Mouse (Mus musculus): ENCODE measurements around the gene Cluh. TPM values are rescaled to one million over a fixed set of nuclear protein-coding genes. Genes with fewer than 3 reads are reported as not detected.

Gene Cluh
- polyA plus RNA-seq, 1 experiment from 2014 or later, result 15.9 TPM

GRCm38 (mm10) chr11:74668466-74668865, 19.2 kb downstream of the Cluh start:
- Histone ChIP-seq H3K36me3 (ENCODE audit: control insufficient read depth, insufficient read depth, low read length) (peaks cover 42% of the 10 kb centered on the region), H3K4me2 (ENCODE audit: low read depth, low read length) (no peak overlapping the region), H3K9me3 (ENCODE audit: control insufficient read depth, low read length) (no peaks in the 10 kb centered on the region), H3K27ac (ENCODE audit: low read depth, low read length) (no peak overlapping the region), H3K4me3 (ENCODE audit: low read depth, low read length) (no peak overlapping the region), H3K27me3 (ENCODE audit: control insufficient read depth, insufficient read depth, low read length) (no peaks in the 10 kb centered on the region), H3K4me1 (ENCODE audit: control insufficient read depth, insufficient read depth, low read length) (no peaks in the 10 kb centered on the region), H3K9ac (replicated peaks; ENCODE audit: low read depth, low read length) (no peak overlapping the region)
- ATAC-seq (ENCODE audit: low read depth), result no peak
- WGBS, result 89% methylated on average over 5 of the region's 5 CpGs

DNA sequence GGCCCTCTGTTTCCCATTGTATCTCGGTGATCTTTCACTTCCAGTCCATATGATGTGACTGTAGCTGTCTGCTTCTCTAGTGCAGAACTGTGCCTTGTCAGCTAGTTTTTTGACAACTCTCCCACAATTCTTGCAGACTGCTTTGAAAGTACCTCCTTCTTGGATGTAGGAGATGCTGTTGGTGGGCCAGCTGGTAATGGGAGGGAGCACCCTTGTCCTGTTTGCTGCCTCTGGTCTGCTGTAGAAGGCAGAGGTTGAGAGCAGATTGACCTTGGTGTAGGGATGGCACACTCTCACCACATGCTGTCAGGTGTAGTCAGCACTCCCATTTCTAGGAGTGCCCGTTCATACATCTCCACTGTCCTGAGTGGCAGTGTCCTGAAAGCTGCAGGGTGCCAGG, 19.7 kb downstream of the Cluh start:
- Histone ChIP-seq H3K9me3 (ENCODE audit: control insufficient read depth, low read length) (no peaks in the 10 kb centered on the region), H3K4me1 (ENCODE audit: control insufficient read depth, insufficient read depth, low read length) (no peaks in the 10 kb centered on the region), H3K4me3 (ENCODE audit: low read depth, low read length) (no peak overlapping the region), H3K27me3 (ENCODE audit: control insufficient read depth, insufficient read depth, low read length) (no peaks in the 10 kb centered on the region), H3K4me2 (ENCODE audit: low read depth, low read length) (no peak overlapping the region), H3K27ac (ENCODE audit: low read depth, low read length) (no peak overlapping the region), H3K36me3 (ENCODE audit: control insufficient read depth, insufficient read depth, low read length) (peaks cover 38% of the 10 kb centered on the region), H3K9ac (replicated peaks; ENCODE audit: low read depth, low read length) (no peak overlapping the region)
- no peak for ATAC-seq (ENCODE audit: low read depth)
- 98% methylated on average over 2 of the region's 2 CpGs for WGBS

- H3K27me3 ChIP-seq (ENCODE audit: control insufficient read depth, insufficient read depth, low read length), result no peaks in the 10 kb centered on the region
- no peak overlapping the region for H3K9ac ChIP-seq (replicated peaks; ENCODE audit: low read depth, low read length)
- no peak overlapping the region for H3K4me2 ChIP-seq (ENCODE audit: low read depth, low read length)
- H3K9me3 ChIP-seq (ENCODE audit: control insufficient read depth, low read length), result no peaks in the 10 kb centered on the region
- no peaks in the 10 kb centered on the region for H3K4me1 ChIP-seq (ENCODE audit: control insufficient read depth, insufficient read depth, low read length)
- H3K4me3 ChIP-seq (ENCODE audit: low read depth, low read length), result no peak overlapping the region
- peaks cover 36% of the 10 kb centered on the region for H3K36me3 ChIP-seq (ENCODE audit: control insufficient read depth, insufficient read depth, low read length)
- H3K27ac ChIP-seq (ENCODE audit: low read depth, low read length), result no peak overlapping the region
- ATAC-seq (ENCODE audit: low read depth), result no peak
These were observed 20.9 kb downstream of the Cluh start for GRCm38 (mm10) chr11:74670151-74670550.

GRCm38 (mm10) chr11:74671013-74671412, 21.7 kb downstream of the Cluh start:
- no peaks in the 10 kb centered on the region for H3K9me3 ChIP-seq (ENCODE audit: control insufficient read depth, low read length)
- no peak overlapping the region for H3K27ac ChIP-seq (ENCODE audit: low read depth, low read length)
- no peak overlapping the region for H3K4me2 ChIP-seq (ENCODE audit: low read depth, low read length)
- no peaks in the 10 kb centered on the region for H3K4me1 ChIP-seq (ENCODE audit: control insufficient read depth, insufficient read depth, low read length)
- H3K36me3 ChIP-seq (ENCODE audit: control insufficient read depth, insufficient read depth, low read length), result peaks cover 31% of the 10 kb centered on the region
- 92% methylated on average over 1 of the region's 1 CpGs for WGBS
- ATAC-seq (ENCODE audit: low read depth), result no peak
- no peak overlapping the region for H3K9ac ChIP-seq (replicated peaks; ENCODE audit: low read depth, low read length)
- H3K4me3 ChIP-seq (ENCODE audit: low read depth, low read length), result no peak overlapping the region
- no peaks in the 10 kb centered on the region for H3K27me3 ChIP-seq (ENCODE audit: control insufficient read depth, insufficient read depth, low read length)

DNA sequence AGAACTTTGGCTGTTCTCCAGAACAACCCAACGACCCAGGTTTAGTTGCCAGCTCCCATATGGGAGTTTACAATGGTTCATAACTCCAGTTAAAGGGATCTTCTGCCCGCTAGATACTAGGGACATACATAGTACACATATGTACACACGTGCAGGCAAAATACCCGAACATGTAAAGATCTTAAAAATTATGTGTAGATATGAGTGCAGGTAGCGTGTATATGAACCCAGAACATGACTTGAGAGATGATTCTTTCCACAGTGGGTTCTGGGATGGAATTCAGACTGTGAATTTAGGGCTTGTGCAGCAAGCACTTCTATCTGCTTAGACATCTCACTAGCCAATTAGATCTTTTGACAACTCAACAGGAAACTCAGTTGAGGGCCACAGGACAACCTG, 22.5 kb downstream of the Cluh start:
- no peaks in the 10 kb centered on the region for H3K27me3 ChIP-seq (ENCODE audit: control insufficient read depth, insufficient read depth, low read length)
- H3K4me2 ChIP-seq (ENCODE audit: low read depth, low read length), result no peak overlapping the region
- no peak overlapping the region for H3K9ac ChIP-seq (replicated peaks; ENCODE audit: low read depth, low read length)
- no peaks in the 10 kb centered on the region for H3K9me3 ChIP-seq (ENCODE audit: control insufficient read depth, low read length)
- H3K4me1 ChIP-seq (ENCODE audit: control insufficient read depth, insufficient read depth, low read length), result no peaks in the 10 kb centered on the region
- H3K36me3 ChIP-seq (ENCODE audit: control insufficient read depth, insufficient read depth, low read length), result peaks cover 25% of the 10 kb centered on the region
- H3K27ac ChIP-seq (ENCODE audit: low read depth, low read length), result no peak overlapping the region
- WGBS, result 89% methylated on average over 5 of the region's 5 CpGs
- no peak for ATAC-seq (ENCODE audit: low read depth)
- H3K4me3 ChIP-seq (ENCODE audit: low read depth, low read length), result no peak overlapping the region

DNA sequence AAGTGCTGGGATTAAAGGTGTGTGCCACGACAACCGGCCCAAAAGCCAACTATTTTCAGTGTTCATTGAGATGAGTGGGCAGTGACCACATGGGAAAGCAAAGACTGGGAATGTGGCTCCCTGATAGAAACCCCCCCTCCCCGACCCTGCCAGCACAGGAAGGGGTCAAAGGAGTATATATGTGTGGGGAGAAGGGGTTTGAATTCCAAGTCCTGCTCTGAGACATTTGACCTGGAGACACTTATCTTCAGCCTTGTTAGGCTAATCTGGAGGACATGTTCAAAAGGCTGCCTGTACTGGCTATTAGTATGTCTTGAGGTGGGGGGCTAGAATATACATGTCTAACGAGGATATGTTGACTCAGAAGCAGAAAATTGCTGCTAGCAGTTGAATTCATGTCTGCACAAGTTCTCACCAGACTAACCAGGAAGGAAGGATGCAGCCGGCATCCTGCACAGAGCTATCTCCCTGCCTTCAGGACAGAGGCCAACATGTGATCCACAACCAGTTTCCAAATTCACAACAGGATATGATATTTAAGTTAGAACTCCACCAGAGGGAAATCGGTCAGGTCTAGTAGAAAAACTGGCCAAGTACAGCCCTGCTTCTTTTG, 23.7 kb downstream of the Cluh start:
- Histone ChIP-seq H3K4me3 (ENCODE audit: low read depth, low read length) (no peak overlapping the region), H3K36me3 (ENCODE audit: control insufficient read depth, insufficient read depth, low read length) (peaks cover 18% of the 10 kb centered on the region), H3K4me1 (ENCODE audit: control insufficient read depth, insufficient read depth, low read length) (no peaks in the 10 kb centered on the region), H3K4me2 (ENCODE audit: low read depth, low read length) (no peak overlapping the region), H3K9ac (replicated peaks; ENCODE audit: low read depth, low read length) (no peak overlapping the region), H3K27ac (ENCODE audit: low read depth, low read length) (no peak overlapping the region), H3K27me3 (ENCODE audit: control insufficient read depth, insufficient read depth, low read length) (no peaks in the 10 kb centered on the region), H3K9me3 (ENCODE audit: control insufficient read depth, low read length) (no peaks in the 10 kb centered on the region)
- 89% methylated on average over 6 of the region's 6 CpGs for WGBS
- ATAC-seq (ENCODE audit: low read depth), result no peak

- Histone ChIP-seq H3K9me3 (ENCODE audit: control insufficient read depth, low read length) (no peaks in the 10 kb centered on the region), H3K27ac (ENCODE audit: low read depth, low read length) (no peak overlapping the region), H3K4me1 (ENCODE audit: control insufficient read depth, insufficient read depth, low read length) (no peaks in the 10 kb centered on the region), H3K27me3 (ENCODE audit: control insufficient read depth, insufficient read depth, low read length) (no peaks in the 10 kb centered on the region), H3K4me3 (ENCODE audit: low read depth, low read length) (no peak overlapping the region), H3K4me2 (ENCODE audit: low read depth, low read length) (no peak overlapping the region), H3K36me3 (ENCODE audit: control insufficient read depth, insufficient read depth, low read length) (peaks cover 21% of the 10 kb centered on the region), H3K9ac (replicated peaks; ENCODE audit: low read depth, low read length) (no peak overlapping the region)
- no peak for ATAC-seq (ENCODE audit: low read depth)
- 86% methylated on average over 1 of the region's 1 CpGs for whole genome bisulfite sequencing
These were observed 24.3 kb downstream of the Cluh start for GRCm38 (mm10) chr11:74673561-74673960.

DNA sequence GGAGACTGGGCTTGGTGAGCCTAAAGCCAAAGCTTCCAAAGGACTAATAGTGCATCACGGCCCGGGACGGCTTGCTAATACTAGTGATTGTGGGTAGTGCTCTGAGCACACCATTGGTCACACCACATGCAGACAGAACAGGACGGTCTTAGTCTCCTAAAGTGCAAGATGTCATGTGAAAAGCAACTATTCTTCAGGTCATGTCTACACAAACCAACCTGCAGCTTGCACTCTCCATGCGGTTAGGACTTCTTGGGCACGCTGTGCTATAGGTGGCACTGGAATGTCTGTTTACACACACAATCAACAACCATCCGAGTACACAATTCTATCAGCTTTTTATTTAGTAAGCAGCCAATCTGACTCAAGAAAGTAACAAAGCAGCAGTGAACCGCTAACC, 25.4 kb downstream of the Cluh start:
- Histone ChIP-seq H3K4me3 (ENCODE audit: low read depth, low read length) (no peak overlapping the region), H3K4me2 (ENCODE audit: low read depth, low read length) (no peak overlapping the region), H3K27ac (ENCODE audit: low read depth, low read length) (no peak overlapping the region), H3K4me1 (ENCODE audit: control insufficient read depth, insufficient read depth, low read length) (no peaks in the 10 kb centered on the region), H3K9me3 (ENCODE audit: control insufficient read depth, low read length) (no peaks in the 10 kb centered on the region), H3K9ac (replicated peaks; ENCODE audit: low read depth, low read length) (no peak overlapping the region), H3K36me3 (ENCODE audit: control insufficient read depth, insufficient read depth, low read length) (peaks cover 32% of the 10 kb centered on the region), H3K27me3 (ENCODE audit: control insufficient read depth, insufficient read depth, low read length) (no peaks in the 10 kb centered on the region)
- ATAC-seq (ENCODE audit: low read depth), result no peak
- WGBS, result 93% methylated on average over 8 of the region's 8 CpGs

DNA sequence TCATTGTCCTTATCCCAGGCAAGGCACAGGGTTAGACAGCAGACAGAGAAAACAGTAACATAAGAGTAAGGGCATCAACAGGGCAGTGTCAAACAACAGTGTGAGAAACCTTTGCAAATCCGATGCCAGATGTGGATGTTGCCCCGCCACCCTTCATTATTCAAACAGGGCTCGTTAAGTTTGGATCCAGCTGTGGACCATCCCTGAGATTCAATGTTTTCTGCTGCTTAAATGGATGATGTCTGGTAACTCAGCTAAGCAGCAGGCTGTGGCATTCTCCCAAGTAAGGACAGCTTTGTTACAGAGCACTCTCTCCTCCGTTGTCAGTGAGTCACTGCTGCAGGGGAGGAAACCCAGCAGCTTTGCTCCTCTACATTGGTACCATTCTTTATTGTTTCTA, 25.9 kb downstream of the Cluh start:
- peaks cover 36% of the 10 kb centered on the region for H3K36me3 ChIP-seq (ENCODE audit: control insufficient read depth, insufficient read depth, low read length)
- ATAC-seq (ENCODE audit: low read depth), result no peak
- H3K27me3 ChIP-seq (ENCODE audit: control insufficient read depth, insufficient read depth, low read length), result no peaks in the 10 kb centered on the region
- H3K27ac ChIP-seq (ENCODE audit: low read depth, low read length), result no peak overlapping the region
- WGBS, result 84% methylated on average over 4 of the region's 4 CpGs
- H3K4me1 ChIP-seq (ENCODE audit: control insufficient read depth, insufficient read depth, low read length), result no peaks in the 10 kb centered on the region
- H3K9ac ChIP-seq (replicated peaks; ENCODE audit: low read depth, low read length), result no peak overlapping the region
- no peaks in the 10 kb centered on the region for H3K9me3 ChIP-seq (ENCODE audit: control insufficient read depth, low read length)
- no peak overlapping the region for H3K4me3 ChIP-seq (ENCODE audit: low read depth, low read length)
- no peak overlapping the region for H3K4me2 ChIP-seq (ENCODE audit: low read depth, low read length)
